Mouse (Mus musculus) erythroblast, embryonic 14.5 days (primary cell): Measurements from ENCODE around the gene Gm43638. TPM values are rescaled to one million over a fixed set of nuclear protein-coding genes. Genes with fewer than 3 reads are reported as not detected.
"Not testable (repeated sequence)": the region's sequence is repeated elsewhere in the genome, so short reads cannot be mapped to it uniquely, and the experiment has no call there.

Experiments
- H3K27me3 ChIP-seq: 2 replicates; pipeline ENCODE4 v1.6.1; 2012; ENCODE audit warnings: inconsistent platforms; ENCODE audit not compliant: control insufficient read depth
- H3K36me3 ChIP-seq: 2 replicates; pipeline ENCODE4 v1.6.1; 2012; ENCODE audit warnings: mild to moderate bottlenecking, inconsistent platforms; ENCODE audit not compliant: control insufficient read depth
- H3K4me1 ChIP-seq: 2 replicates; pipeline ENCODE4 v1.6.1; 2012; ENCODE audit warnings: inconsistent platforms; ENCODE audit not compliant: control insufficient read depth
- H3K4me3 ChIP-seq: replicated peaks from 2 replicates; pipeline ENCODE3; 2012; ENCODE audit warnings: moderate library complexity, mild to moderate bottlenecking, inconsistent platforms
- H3K9me3 ChIP-seq: 2 replicates; pipeline ENCODE4 v1.6.1; 2012; ENCODE audit warnings: low read length, inconsistent platforms, mixed read lengths; ENCODE audit not compliant: control insufficient read depth
- GATA1 ChIP-seq: IDR thresholded peaks from 2 replicates; pipeline ENCODE4 v1.6.1; 2012; ENCODE audit warnings: low read length, inconsistent platforms, mixed read lengths
- TAL1 ChIP-seq: IDR thresholded peaks from 3 replicates; pipeline ENCODE4 v1.6.1; 2012; ENCODE audit warnings: low read length, inconsistent platforms, mixed read lengths
- polyA plus RNA-seq: library from polyadenylated mRNA; stranded (reverse); fragments of >175 nt; gene quantifications from 2 replicates; pipeline ENCODE4 v1.2.3, GENCODE M21; 2012

Gm43638 gene
- polyA plus RNA-seq, 1 experiment = not detected

GRCm38 (mm10) chr5:87458810-87459209, 27.8 kb downstream of the Gm43638 start:
- H3K4me3 ChIP-seq = no peak overlapping the region
- H3K9me3 ChIP-seq = no peaks in the 10 kb centered on the region
- H3K27me3 ChIP-seq = no peaks in the 10 kb centered on the region
- TF ChIP-seq TAL1 = no peak
- TF ChIP-seq GATA1 = no peak
- no peaks in the 10 kb centered on the region for H3K36me3 ChIP-seq
- H3K4me1 ChIP-seq = no peaks in the 10 kb centered on the region

DNA sequence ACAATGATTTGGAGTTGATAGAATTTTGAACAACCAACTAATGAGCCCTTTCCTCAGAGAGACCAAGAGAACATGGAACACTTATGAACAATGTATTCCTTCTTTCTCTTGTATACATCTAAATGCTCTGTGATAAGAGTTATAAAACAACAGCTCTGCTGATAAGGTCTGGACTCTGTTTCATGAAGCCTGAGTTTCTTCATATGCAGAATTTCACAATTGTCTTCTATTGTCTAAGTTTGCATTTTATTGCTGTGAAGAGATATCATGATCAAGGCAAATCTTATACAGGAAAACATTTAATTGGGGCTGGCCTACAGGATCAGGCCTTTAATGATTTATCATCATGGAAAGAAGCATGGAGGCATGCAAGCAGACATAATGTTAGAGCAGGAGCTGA, 28.9 kb downstream of the Gm43638 start:
- Histone ChIP-seq H3K4me1 (no peaks in the 10 kb centered on the region), H3K27me3 (no peaks in the 10 kb centered on the region), H3K36me3 (no peaks in the 10 kb centered on the region), H3K9me3 (no peaks in the 10 kb centered on the region), H3K4me3 (no peak overlapping the region)
- TF ChIP-seq GATA1 (no peak), TAL1 (no peak)

- Histone ChIP-seq H3K4me1 (no peaks in the 10 kb centered on the region), H3K36me3 (no peaks in the 10 kb centered on the region), H3K9me3 (no peaks in the 10 kb centered on the region), H3K4me3 (no peak overlapping the region), H3K27me3 (no peaks in the 10 kb centered on the region)
- TF ChIP-seq TAL1 = no peak
Measured at GRCm38 (mm10) chr5:87456216-87456850, 30.3 kb downstream of the Gm43638 start.

GRCm38 (mm10) chr5:87455519-87455918, 31.1 kb downstream of the Gm43638 start:
- Histone ChIP-seq H3K9me3 (no peaks in the 10 kb centered on the region), H3K36me3 (no peaks in the 10 kb centered on the region), H3K4me1 (no peaks in the 10 kb centered on the region), H3K4me3 (no peak overlapping the region), H3K27me3 (no peaks in the 10 kb centered on the region)
- TF ChIP-seq TAL1 (no peak), GATA1 (no peak)

DNA sequence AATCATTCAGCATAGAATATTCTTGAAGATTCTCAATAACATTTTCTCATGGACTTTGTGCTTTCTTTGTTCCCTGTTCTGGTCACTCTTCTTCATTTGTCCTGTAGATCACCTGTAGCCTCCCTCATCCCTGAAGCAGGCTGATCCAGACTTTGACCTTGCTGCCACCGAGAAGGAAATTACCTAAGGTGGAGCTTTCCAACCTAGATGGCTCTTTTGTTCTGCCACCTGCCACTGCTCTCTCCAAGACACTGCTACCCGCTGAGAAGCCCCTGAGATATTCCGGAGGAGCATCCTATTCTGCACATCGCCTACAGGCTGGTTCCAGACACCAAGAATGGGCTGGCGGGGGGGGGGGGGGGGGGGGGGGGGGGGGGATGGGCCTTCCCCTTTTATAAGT, 34.1 kb downstream of the Gm43638 start:
- H3K4me1 ChIP-seq, H3K27me3 ChIP-seq, H3K4me3 ChIP-seq, H3K36me3 ChIP-seq, H3K9me3 ChIP-seq: not testable (repeated sequence)

- no peaks in the 10 kb centered on the region for H3K36me3 ChIP-seq
- no peaks in the 10 kb centered on the region for H3K4me1 ChIP-seq
Measured at GRCm38 (mm10) chr5:87436264-87436663, 50.3 kb downstream of the Gm43638 start.

GRCm38 (mm10) chr5:87425676-87426075, 60.9 kb downstream of the Gm43638 start:
- H3K4me1 ChIP-seq = no peaks in the 10 kb centered on the region
- no peak for TF ChIP-seq GATA1
- TF ChIP-seq TAL1 = no peak
- no peaks in the 10 kb centered on the region for H3K9me3 ChIP-seq
- no peaks in the 10 kb centered on the region for H3K36me3 ChIP-seq
- H3K4me3 ChIP-seq = no peak overlapping the region
- no peaks in the 10 kb centered on the region for H3K27me3 ChIP-seq

More at GRCm38 (mm10) chr5:87436264-87436663, 50.3 kb downstream of the Gm43638 start:
- no peak for TF ChIP-seq TAL1
- no peak for TF ChIP-seq GATA1
- H3K9me3 ChIP-seq = no peaks in the 10 kb centered on the region
- no peak overlapping the region for H3K4me3 ChIP-seq
- H3K27me3 ChIP-seq = no peaks in the 10 kb centered on the region

- not testable (repeated sequence) for H3K27me3 ChIP-seq, H3K9me3 ChIP-seq, H3K4me1 ChIP-seq, H3K4me3 ChIP-seq, H3K36me3 ChIP-seq
Measured at GRCm38 (mm10) chr5:87424041-87424440, 62.6 kb downstream of the Gm43638 start, which contains the start of gene Ugt2b38. Ugt2b38 (minus strand) TSS chr5:87424203.

Other genes starting within 250 kb of the Gm43638 start
- gene Ugt2b37, start 232.0 kb downstream of the Gm43638 start, polyA plus RNA-seq = not detected in 2 replicates
- not detected in 2 replicates for gene Ugt2a3, start 149.6 kb downstream of the Gm43638 start, polyA plus RNA-seq
- gene Ugt2b38, start 62.6 kb downstream of the Gm43638 start, polyA plus RNA-seq = not detected in 2 replicates
- not detected in 2 replicates for gene Ugt2a2, start 4.5 kb downstream of the Gm43638 start, polyA plus RNA-seq
- gene Ugt2a1, start 4.1 kb upstream of the Gm43638 start, polyA plus RNA-seq = not detected in 2 replicates
- gene Sult1b1, start 51.4 kb upstream of the Gm43638 start, polyA plus RNA-seq = not detected in 2 replicates
- not detected in 2 replicates for gene Sult1d1, start 82.2 kb upstream of the Gm43638 start, polyA plus RNA-seq
- gene Sult1e1, start 104.8 kb upstream of the Gm43638 start, polyA plus RNA-seq = not detected in 2 replicates
- gene Csn1s1, start 179.4 kb upstream of the Gm43638 start, polyA plus RNA-seq = 0.06 TPM in 1 of 2 replicates, not detected in the other
- not detected in 2 replicates for gene Csn2, start 212.8 kb upstream of the Gm43638 start, polyA plus RNA-seq